24 mouse cellular contexts compared by ENCODE assay signal in the genomic region with DNA sequence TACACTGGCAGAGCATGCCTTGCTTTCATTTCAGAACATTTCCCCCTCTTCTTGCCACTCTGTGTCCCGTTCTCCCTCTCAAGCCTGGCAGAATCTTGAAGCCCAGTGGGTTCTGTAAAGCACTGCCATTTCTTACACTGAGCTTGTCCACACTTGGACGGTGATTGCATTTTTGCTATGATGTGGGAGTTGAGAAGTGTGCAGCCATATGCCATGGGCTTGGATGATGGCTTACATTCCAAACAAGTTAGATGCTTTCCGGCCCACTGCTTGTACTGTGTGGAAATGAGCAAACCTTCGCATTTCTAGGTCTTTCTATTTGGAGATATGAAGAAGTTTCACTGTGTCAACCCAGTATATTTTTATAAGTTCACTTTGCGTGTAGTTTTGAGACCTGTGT. TPM values are rescaled to one million over a fixed set of nuclear protein-coding genes. Genes with fewer than 3 reads are reported as not detected.
DNase-seq lines count a peak whose midpoint lies in the region; ATAC-seq and TF ChIP-seq lines count a peak whose summit lies in the region.
"Had no signal": no experiment of that assay in that cellular context is flagged by ENCODE, and none has a peak within 500 bp of the region (broad histone marks: within the 10 kb centered on the region; RNA-seq: fewer than 3 reads in every experiment).

No protein-coding gene starts in this region.

- H3K27ac ChIP-seq in forebrain, postnatal 0 days (ENCODE audit: low read depth, low read length) = no peak overlapping the region
- no peak overlapping the region for H3K27ac ChIP-seq in forebrain, embryonic 12.5 days
- H3K27ac ChIP-seq: embryonic facial prominence, embryonic 12.5 days; intestine, embryonic 15.5 days; limb, embryonic 15.5 days; liver, embryonic 15.5 days; lung, embryonic 15.5 days; macrophage; midbrain, embryonic 10.5 days had no signal

- no peak for TF ChIP-seq CTCF in forebrain, postnatal 0 days (IDR thresholded peaks at IDR 0.05; ENCODE audit: low read depth)

- no peaks in the 10 kb centered on the region for H3K27me3 ChIP-seq in forebrain, postnatal 0 days (ENCODE audit: insufficient read depth, low read length)
- no peaks in the 10 kb centered on the region for H3K27me3 ChIP-seq in forebrain, embryonic 12.5 days
- H3K27me3 ChIP-seq: embryonic facial prominence, embryonic 12.5 days; intestine, embryonic 15.5 days; limb, embryonic 15.5 days; liver, embryonic 15.5 days; lung, embryonic 15.5 days had no signal

- no peak overlapping the region for H3K9ac ChIP-seq in forebrain, postnatal 0 days
- H3K9ac ChIP-seq in forebrain, embryonic 12.5 days = no peak overlapping the region
- H3K9ac ChIP-seq: embryonic facial prominence, embryonic 12.5 days; intestine, embryonic 15.5 days; limb, embryonic 15.5 days; liver, embryonic 15.5 days; lung, embryonic 15.5 days had no signal

- H3K4me2 ChIP-seq in forebrain, postnatal 0 days (ENCODE audit: low read depth) = no peak overlapping the region
- H3K4me2 ChIP-seq in forebrain, embryonic 12.5 days = no peak overlapping the region
- H3K4me2 ChIP-seq: embryonic facial prominence, embryonic 12.5 days; intestine, embryonic 15.5 days; limb, embryonic 15.5 days; liver, embryonic 15.5 days; lung, embryonic 15.5 days had no signal

- intact Hi-C loops in left cerebral cortex, postnatal 10 days (cut with DNase I) = no loop called here

- peaks cover 55% of the 10 kb centered on the region for H3K4me1 ChIP-seq in forebrain, postnatal 0 days (ENCODE audit: insufficient read depth)
- peaks cover 55% of the 10 kb centered on the region for H3K4me1 ChIP-seq in forebrain, embryonic 12.5 days
- H3K4me1 ChIP-seq: intestine, embryonic 15.5 days; liver, embryonic 15.5 days; lung, embryonic 15.5 days had no signal

- WGBS in forebrain, postnatal 0 days = 69% methylated on average over 5 of the region's 5 CpGs
- 94% methylated on average over 5 of the region's 5 CpGs for WGBS in forebrain, embryonic 12.5 days

- no peak for DNase-seq in forebrain, postnatal 0 days
- DNase-seq in left cerebral cortex, adult 18-20 months (ENCODE audit: low spot score in 2 of 2) = peak; percentile 36 to 61
- no peak for DNase-seq in left cerebral cortex, postnatal 10 days (ENCODE audit: extremely low spot score in 1 of 2, low spot score in 2 of 2)
- peak; percentile 65 for DNase-seq in right cerebral cortex, adult 18-20 months
- no peak for DNase-seq in right cerebral cortex, postnatal 4 days
- DNase-seq in telencephalon, adult 2 months (ENCODE audit: low read depth, low spot score) = peak; percentile 84
- no peak for DNase-seq in kidney, postnatal 4 days
- DNase-seq: adrenal gland, postnatal 10 days; cerebellum, adult 2 months; cerebellum, postnatal 25 days; kidney, adult 9 months; kidney, postnatal 36 days; thymus, adult 2 months; thymus, postnatal 4 days had no signal

- H3K4me3 ChIP-seq in forebrain, postnatal 0 days (ENCODE audit: low read depth, low read length) = no peak overlapping the region
- no peak overlapping the region for H3K4me3 ChIP-seq in forebrain, embryonic 12.5 days (replicated peaks)
- H3K4me3 ChIP-seq: embryonic facial prominence, embryonic 12.5 days; intestine, embryonic 15.5 days; limb, embryonic 15.5 days; liver, embryonic 15.5 days; lung, embryonic 15.5 days; midbrain, embryonic 10.5 days had no signal

- H3K36me3 ChIP-seq in forebrain, postnatal 0 days (ENCODE audit: insufficient read depth) = no peaks in the 10 kb centered on the region
- 0 out of 2 replicates have a peak, but pooled peaks cover 4% of the 10 kb centered on the region for H3K36me3 ChIP-seq in forebrain, embryonic 12.5 days (replicated peaks)
- H3K36me3 ChIP-seq: embryonic facial prominence, embryonic 12.5 days; intestine, embryonic 15.5 days; limb, embryonic 15.5 days; liver, embryonic 15.5 days; lung, embryonic 15.5 days; midbrain, embryonic 10.5 days had no signal

- no peaks in the 10 kb centered on the region for H3K9me3 ChIP-seq in forebrain, postnatal 0 days (ENCODE audit: low read length)
- H3K9me3 ChIP-seq in forebrain, embryonic 12.5 days = no peaks in the 10 kb centered on the region
- H3K9me3 ChIP-seq: embryonic facial prominence, embryonic 12.5 days; intestine, embryonic 15.5 days; limb, embryonic 15.5 days; liver, embryonic 15.5 days; lung, embryonic 15.5 days; midbrain, embryonic 10.5 days had no signal

- ATAC-seq in forebrain, postnatal 0 days = 0 out of 2 replicates have a peak, but pooled peaks have one; percentile 8
- no peak for ATAC-seq in forebrain, embryonic 12.5 days (ENCODE audit: low FRiP score)
- ATAC-seq: forebrain, embryonic 14.5 days; hindbrain, embryonic 16.5 days; intestine, embryonic 15.5 days had no signal

RNA-seq across cellular contexts. Expression of a gene that starts 25.8 kb away (rescaled TPM):
- 63.6 and 65.4 TPM in 2 replicates for total RNA-seq in forebrain, postnatal 0 days (2014; rRNA removed)
- polyA plus RNA-seq in forebrain, postnatal 0 days (2015; fragmentation: Nextera tagmentation; extraction: Ambion mirVana) = 104 TPM in 2 replicates
- 165 and 177 TPM in 2 replicates for polyA plus RNA-seq in forebrain, embryonic 12.5 days (2016; fragmentation: Nextera tagmentation; extraction: Ambion mirVana)
- 10 to 100 TPM; 29.9 to 32.2 TPM for total RNA-seq in left cerebral cortex, adult 18-20 months (2021)
- total RNA-seq in left cerebral cortex, postnatal 10 days (2021) = 10 to 100 TPM; 45.7 to 52.7 TPM
- polyA plus RNA-seq: macrophage had no signal

Comparison
In these comparisons a context has a peak if more than half of its experiments do, and no peak if none do; other contexts are left out.
1. DNase-seq: peak in left cerebral cortex, adult 18-20 months (2 of 2), right cerebral cortex, adult 18-20 months (single experiment) and telencephalon, adult 2 months (single experiment); none in forebrain, postnatal 0 days (single experiment), left cerebral cortex, postnatal 10 days (0 of 2), right cerebral cortex, postnatal 4 days (single experiment) and kidney, postnatal 4 days (0 of 2).